Mouse (Mus musculus) megakaryocyte progenitor cell, adult 5-6 weeks (primary cell): ENCODE data around the gene Ston2. TPM values are rescaled to one million over a fixed set of nuclear protein-coding genes. Genes with fewer than 3 reads are reported as not detected.

Source experiments
- ATAC-seq: replicated peaks from 2 replicates; pipeline ENCODE4 v1.8.0; 2016; ENCODE audit warnings: mild to moderate bottlenecking, moderate TSS enrichment, inconsistent platforms; ENCODE audit not compliant: poor library complexity
- total RNA-seq, 2 experiments: library from RNA; stranded (forward) in 1 of 2; stranded (reverse) in 1 of 2; fragments of 157-497, 149-512 nt in 1 of 2; fragments of 200-1000 nt in 1 of 2; gene quantifications; 2 replicates each; pipeline versions ENCODE4 v1.2.3 to v1.2.4; 2015 to 2017

The Ston2 gene
- total RNA-seq, 2 experiments from 2014 or later = 2.4 to 10.5 TPM

DNA sequence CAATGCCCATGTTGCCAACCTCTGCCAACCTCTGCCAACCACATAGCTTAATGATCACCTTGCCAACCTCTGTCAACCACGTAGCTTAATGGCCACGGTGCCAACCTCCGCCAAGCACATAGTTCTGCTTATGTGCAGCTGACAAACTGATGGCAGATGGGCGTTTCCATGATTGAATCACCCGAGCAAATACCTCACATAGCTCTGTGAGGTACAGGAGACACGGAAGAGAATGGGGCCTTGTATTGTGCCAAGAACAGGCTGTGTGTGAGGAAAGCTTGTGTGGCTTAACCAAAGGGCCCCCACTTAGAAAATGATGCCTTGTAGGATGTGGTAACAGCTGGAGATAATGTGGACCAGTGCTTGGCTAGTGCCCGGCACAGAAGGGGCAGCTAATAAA is 120.4 kb downstream of the Ston2 start:
- no peak for ATAC-seq

DNA sequence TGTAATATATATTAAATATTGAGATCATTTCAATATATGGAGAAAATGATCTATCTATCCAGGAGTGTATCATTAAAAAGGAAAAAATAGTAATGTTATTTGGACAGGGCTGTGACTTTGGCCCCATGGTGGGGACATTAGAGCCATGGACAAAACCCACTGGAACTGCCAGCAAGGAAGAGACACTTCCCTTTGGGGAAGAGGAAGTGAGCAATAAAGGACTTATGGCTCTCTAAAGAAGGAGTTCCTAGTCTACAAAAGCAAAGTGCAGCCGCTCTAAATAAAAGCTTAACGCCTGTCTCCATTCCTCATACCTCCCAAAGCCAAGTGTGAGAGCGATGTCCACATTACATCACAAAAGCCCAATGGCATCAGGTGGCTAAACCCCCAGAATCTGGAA is 121.6 kb downstream of the Ston2 start:
- ATAC-seq = peak; percentile 48

DNA sequence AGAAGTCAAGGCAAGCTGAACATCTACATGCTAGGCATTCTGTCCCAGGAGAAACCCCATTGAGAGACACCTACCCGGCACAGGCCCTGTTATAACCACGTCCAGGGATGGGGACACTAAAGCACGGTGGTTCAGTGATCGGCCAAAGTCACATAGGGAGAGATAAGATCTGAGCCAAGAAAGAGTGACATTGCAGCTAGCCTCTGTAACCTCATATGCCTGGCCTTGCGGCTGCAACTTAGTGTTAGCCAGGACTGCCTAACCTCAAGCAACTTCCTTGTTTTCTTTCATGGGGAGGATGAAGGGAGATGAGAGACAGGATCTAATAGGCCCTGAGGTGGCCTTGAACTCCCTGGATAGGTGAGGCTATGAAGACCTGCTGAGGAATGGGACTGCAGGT is 122.8 kb downstream of the Ston2 start:
- ATAC-seq = peak; percentile 59

DNA sequence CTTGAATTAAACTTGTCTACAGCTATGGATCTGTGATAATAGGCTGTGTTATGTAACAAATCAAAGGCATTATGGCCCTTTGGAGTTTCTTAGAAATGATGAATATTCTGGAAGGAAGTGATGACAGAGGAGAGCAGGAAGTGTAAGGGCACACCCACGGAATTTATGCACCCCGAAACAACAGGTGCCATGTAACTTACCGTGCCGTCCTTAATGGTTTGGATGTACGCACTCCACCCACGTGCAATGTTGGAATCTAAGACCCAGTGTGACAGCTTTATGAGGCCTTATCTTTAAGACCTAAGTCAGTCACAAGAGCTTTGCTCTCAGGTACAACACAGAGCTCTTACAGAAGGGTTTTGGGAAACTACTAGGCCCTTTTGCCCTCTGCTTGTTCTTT is 124.9 kb downstream of the Ston2 start:
- ATAC-seq = no peak

DNA sequence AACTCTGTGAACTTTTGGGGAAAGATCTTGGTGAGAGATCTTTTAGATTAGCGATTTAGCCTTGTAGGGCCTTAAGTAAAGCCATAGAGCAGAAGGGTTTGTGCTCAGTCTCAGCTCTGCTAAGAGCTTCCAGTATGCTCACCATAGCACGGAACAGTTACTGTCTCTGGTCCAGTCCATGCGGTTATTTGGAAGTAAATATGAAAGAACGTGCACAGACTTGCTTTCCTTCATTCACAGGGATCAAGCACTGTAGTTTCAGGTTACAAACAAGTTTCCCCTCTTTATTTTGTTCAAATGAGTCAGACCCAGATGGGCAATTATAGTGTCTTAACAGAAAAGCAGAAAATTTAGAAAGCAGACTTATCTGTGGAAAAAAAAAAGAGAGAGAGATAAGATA is 125.3 kb downstream of the Ston2 start:
- no peak for ATAC-seq

DNA sequence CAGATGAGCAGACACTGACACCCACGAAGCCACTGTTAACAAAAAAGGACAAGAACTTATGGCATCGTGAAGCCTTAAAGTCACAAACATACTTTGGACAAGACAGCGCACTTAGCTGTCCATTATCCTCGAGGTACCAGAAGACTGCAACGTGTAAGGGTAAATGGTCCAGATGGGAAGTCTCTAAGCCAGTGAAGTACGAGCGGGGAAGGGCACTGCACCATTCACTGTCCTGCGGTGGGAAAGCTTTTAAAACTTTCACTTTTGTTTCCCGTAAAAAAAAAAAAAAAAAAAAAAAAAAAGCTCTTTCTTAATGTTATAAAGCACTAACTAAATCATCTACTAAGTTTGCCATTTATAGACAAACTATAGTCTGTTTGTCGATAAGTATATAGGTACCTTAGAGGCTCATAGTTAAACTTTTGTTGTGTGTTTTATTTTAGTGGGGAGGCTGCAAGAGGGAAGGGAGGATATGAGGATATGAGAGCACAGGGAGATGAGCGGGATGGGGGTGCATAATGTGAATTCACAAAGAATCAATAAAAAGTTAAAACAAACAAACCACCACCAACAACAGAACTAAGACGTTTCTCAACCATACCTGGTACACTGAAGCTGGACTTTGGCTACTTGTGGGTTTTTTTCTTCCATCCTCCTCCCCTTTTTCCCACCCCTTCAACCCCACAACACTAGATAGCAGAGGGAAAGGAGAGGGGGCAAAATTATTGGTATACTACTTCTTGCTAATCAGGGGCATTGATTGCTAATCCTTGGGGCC is 127.4 kb downstream of the Ston2 start:
- ATAC-seq = peak; percentile 59

DNA sequence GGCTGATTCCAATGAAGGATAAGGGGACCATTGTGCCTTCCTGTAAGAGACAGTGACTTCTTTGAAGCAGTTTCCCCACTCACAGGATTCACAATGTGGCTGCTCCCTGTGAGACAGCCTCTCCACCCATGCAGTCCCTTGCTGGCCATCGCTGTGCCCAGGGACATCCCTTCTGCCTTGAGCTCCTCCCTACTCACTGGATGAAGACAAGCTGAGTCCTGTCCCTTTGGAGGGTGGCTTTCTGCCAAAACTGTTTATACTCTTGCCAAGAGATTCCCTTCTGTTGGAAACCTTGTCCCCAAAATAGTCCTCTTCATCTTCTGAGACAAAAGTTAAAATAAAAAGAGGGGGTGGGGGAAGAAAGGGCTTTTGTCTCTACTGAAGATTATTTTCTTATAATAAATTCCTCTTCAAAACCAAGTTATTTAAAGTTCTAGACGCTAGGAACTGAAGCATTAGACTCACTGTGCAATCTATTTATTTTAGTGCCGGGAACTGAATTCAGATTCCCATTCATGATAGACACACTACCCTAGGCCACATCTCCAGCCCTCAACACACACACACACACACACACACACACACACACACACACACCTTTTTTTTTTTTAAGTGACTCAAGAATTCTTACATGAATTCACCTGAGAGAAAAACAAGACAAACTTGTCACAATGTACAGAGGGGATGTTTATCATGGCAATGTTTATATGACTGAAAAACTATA is 133.6 kb downstream of the Ston2 start:
- no peak for ATAC-seq

DNA sequence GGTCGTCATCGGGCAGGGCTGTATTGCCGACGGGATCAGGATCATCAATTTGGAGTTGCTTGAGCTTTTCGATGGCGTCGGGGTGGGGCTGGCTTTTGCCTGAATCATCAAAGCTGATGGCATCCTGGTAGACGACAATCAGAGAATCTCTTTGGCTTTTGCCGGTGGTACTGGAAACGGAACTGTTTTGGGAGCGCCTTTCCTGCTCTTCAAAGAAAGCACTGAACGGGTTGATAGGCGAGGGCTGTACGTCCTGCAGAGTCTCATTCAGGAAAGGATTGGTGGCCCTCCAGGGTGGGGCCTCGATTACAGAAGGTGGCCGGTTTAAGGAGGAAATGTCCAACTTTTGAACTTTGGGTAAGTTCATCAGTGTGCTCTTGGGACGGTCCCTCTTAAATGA is 139.8 kb downstream of the Ston2 start:
- ATAC-seq = no peak

DNA sequence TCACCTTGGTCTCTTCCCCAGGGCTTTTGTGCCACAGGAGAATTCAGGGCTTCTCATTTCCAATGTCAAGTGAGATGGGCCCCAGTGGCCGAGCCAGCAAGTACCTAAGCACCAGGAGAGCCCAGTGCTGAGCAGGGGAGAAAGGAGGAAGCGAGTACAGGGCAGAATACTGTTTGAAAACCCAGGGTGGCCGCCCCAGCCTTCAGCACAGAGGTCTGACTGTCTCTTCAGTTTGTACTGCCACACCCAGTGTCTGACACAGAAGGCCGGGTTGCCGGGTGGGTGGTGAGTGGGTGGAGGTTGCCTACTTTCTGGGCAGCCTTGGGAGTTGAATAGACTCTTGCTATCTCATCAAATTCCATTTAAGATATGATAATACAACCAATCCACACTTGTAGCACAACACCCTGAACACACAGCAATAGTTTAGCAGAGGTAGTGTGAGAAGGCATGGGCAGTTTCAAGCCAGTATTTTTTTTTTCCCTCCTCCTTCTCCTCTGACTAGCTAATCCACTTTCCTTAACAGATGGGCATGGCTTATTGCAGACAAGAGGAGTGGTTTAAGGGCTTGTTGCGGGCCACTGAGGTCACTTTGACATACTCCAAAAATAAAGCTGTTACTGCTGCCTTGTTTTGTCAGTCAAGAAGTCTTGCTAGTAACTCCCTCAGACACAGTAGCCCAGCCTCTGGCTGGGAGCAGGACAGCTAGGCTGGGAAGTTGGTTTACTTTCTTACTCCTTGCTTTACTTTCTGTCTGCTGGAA is 142.6 kb downstream of the Ston2 start:
- ATAC-seq = peak; percentile 30; the same call in 1 of the 2 replicates

DNA sequence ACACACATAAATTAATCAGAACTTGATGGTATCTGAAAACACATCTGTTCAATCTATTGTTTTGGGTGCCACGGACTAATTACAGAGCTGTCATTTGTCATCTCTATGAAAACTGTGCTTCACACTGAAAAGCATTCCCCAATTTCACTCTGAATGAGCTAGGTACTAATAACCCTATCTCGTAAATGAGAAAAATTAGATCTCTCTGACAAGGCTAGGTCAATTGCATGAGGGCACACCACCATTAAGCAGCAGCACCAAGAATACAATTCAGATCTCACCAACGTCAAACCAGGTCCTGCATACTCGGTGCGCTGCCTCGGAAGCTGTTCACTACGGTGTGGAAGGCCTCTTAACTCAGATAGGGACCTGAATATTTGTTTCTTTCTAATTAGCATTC is 145.0 kb downstream of the Ston2 start:
- ATAC-seq = no peak

DNA sequence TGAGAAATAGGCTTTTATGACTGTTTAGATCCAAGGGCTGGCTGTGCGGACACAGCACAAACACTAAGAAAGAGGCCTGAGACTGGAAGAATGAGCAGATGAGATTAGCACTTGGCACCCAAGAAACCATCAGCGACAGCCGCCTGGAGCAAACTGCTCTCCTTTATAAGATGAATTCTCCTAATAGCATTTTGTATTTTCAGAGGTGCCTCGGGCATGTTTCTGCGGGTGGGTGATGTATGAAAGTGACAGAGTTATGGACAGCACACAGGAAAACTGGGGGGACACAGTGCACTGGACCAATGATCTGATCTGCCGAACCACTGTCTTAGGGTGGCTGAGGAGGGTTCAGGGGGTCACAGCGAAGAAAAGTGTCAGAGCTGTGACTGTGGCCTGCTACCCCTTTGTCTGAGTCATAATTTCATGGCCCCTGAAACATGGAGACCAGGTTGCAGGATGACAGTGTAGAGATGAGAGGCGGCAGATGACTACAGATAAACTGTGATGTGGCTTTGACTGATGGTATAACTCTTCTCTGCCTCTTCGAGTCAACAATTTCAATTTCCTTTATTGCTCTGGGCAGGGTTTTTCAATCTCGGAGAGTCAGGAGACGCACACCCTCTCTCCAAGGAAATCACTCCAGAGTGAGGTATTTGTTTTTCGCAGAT is 145.6 kb downstream of the Ston2 start:
- no peak for ATAC-seq

DNA sequence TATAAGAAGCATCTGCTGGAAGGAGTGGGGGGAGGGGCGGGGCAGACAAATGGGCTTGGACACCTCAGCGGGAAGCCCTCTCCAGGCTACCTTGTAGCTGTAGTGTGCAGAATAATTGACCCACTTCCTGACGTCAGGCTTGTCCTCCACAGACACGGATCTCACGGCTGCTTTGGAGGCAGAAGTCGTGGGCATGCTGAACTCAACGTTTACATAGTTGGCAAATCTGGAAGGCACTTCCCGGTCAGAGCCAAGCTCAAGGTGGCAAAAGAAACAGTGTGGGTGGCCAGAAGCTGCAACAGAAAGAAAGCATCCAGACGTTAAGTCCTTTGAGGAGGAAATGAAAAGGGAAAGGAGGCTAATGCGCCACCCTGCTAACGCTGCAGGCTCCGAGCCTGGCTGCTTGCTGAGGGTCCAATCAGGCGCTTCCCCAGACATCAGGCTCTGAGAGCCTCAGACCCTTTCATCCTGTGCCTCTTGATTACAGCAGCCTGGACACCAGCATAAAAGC is 146.5 kb downstream of the Ston2 start:
- ATAC-seq = peak; percentile 20; the same call in 1 of the 2 replicates

DNA sequence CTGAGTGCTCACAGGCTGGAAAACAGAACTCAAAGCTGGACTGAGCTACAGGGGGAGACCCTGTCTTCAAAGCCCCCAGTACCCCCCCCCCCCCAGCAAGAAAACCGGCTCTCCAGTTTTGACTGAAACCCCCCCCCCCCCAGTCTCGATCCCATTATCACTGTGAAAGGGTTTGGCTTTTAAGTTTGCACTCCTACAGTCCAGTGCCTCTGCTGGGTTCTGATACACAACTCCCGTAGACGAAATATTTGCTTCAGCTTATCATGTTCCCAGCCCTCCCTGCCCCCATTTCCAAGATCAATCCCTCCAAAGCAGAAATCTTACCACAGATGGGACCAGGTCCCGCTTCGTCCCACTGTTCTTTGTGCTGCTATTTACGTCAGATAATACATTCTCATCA is 147.1 kb downstream of the Ston2 start:
- ATAC-seq = no peak

DNA sequence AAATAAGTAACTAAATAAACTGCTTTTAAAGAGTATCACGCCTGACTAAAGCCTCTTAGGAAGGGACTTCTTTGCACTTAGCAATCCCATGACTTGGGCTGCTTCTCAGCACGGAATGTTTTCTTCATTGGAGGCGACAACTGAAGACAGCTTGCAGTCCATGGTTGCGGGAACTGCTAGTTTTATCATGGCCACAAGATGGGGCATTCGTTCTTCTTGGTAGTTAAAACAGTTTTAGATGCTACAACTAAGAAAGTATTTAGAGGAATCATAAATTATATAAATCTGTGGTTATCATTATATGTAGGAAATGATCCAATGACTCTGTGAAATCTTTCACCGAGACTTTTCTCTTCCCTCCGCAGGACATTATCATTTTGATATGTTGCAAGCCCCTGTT is 147.5 kb downstream of the Ston2 start:
- ATAC-seq = peak; percentile 59

DNA sequence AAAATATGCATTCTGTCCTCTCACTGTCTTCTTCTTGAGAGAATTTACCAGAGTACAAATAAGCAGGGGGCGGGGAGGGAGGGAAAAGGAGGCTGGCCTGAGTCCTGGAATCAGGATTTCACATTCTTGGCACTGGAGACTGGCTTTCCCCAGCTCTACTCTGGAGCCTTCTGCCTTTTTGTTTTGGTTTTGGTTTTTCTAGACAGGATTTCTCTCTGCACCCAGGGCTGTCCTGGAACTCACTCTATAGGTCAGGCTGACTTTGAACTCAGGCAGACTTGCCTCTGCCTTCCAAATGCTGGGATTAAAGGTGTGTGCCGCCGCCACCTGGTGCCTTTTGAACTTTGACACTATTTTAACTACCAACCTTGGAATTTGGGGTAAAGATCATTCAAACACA is 149.8 kb downstream of the Ston2 start:
- no peak for ATAC-seq

DNA sequence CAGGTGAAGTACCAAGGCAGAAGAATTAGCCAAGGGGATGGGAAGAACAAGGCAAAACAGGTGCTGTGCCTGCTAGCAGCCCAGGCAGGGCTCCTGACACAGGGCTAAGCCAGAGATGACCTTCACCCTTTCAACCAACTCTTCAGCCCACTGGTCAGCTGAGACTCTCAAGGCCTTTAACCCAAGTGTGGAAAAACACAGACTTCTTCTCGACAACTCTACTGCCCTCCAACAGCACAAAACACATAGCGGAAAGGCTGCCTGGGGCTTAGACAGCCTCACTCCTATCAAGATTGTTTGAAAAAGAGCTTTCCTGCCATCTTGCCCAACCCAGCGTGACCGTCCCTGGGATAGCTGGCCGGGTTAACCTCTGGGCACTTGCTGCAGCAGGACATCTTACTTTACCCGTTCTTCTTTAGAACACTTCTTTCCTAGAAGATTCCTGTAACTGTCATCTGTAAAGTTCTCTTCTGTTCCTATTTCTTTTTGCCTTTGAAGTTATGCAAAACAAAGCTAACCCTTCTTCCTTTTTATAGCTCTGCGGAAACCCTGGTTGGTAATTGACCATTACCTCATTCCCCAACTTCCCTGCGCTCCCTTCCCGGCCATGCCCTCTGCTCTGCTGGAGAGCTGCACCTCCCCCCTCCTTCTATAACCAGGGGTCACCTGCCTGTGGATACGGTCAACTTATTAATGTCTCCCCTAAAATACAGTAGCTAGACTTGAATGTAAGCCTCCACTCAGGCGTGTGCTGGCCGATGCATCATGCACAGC is 150.9 kb downstream of the Ston2 start:
- ATAC-seq = peak; percentile 78

DNA sequence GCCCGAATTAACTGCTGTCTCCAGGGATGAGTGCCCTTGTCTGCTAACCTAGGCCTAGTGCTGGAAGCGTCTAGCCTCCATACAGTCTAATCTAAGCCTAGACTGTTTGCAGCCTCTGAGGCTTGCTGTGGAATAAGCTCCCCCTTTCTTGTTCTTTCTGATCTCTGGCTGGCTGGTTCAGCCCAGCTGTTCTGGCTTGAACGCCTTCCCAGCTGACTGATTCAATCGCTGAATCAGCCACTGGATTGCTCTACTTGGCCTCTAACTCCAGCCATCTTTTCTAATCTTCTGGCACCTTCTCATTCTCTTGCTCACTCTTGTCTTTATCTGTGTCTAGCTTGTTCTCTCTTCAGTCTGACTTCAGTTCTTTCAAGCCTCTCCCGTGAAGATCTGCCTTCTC is 161.7 kb downstream of the Ston2 start:
- ATAC-seq = no peak

DNA sequence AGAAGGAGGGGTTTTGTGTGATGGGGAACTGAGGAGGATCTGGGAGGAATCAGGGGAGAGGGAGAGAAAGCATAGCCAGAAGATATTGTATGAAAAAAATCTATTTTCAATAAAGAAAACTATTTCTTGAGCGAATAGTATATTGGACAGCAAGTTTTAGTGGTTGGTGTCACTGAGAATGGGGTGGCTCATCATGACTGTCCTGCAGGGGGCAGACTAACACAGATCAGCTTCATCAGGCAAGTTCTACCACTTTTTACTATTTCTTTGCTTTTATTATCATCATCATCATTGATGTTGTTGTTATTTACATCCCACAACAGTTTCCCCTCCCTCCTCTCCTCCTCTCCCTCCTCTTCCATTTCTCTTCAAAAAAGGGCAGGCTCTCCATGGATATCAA is 163.2 kb downstream of the Ston2 start:
- peak; percentile 86 for ATAC-seq

DNA sequence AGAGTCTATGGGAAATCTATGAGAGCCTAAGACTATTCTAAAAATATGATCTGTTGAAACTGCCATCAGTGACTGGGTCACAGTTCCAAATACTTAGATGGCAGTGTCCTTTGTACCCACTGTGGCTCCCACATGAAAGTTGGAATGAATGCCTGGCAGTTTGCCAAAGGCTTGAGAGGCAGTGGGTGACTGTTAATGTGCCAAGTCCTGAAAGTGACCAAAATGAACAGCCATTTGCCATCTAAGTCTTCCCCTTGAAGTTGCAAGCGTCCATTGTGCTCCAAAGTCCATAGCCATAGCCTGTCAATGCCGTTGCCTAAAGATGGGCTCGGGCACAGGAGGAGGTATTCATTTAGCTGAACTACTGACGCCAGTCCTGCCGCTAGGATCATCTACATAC is 178.8 kb downstream of the Ston2 start:
- no peak for ATAC-seq

DNA sequence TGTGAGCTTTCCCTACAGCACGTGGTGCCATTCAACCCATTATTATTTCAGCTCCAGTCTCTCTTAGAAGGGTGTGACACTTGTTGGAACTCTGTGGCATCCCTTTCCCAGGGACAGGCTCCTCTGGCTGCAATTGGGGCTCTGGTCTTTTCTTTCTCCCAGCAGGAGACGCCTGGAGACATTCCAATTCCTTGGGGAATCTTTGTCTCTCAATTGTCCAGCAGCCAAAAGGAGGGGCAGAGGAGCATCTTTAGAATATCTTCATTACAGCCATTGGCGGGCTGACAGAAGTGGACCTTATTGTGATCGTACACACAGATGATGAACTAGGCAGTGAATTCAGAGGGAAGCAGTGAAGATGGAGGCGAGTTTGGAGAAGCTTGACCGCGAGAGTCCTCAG is 180.5 kb downstream of the Ston2 start:
- ATAC-seq = no peak
